Mouse (Mus musculus): ENCODE data around the gene Myl9. TPM values are rescaled to one million over a fixed set of nuclear protein-coding genes. Genes with fewer than 3 reads are reported as not detected.

The Myl9 gene
- polyA plus RNA-seq, 1 experiment from 2014 or later = 122 TPM

DNA sequence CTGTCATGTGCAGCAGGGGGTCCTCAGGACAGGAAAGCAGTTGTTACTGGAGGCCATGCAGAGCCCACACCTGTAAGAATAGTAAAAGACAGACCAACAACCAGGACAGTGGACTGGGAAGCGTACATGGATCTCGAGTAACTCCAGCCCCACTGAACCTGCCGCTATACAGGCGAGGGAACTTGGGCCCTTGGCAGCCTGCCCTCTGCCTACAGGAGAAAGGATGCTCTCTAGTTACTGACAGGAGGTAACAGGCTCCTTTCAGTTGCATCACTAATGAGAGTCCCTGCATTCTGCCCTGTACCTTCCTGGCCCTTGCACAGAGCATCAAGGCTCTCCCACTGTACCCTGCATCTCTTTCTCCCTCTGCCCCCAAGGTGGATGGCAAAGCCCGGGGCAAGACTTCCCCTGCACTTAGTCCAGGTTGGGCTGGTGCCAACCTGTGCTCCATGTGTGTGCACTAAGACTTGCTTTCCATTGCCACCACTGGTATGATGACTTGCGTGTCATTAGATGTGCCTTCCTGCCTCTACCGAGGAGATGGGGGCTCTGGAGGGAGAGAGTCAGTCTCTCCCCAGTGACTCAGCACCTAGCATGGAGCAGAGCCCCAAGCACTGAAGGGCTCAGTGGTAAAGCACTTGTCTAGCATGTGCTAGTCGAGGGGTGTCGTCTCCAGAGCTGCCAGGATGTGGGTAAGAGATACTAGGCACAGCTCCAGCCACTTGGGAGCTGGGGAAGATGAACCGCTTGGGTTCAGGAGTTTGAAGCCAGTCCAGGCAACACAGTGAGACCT is 8.8 kb upstream of the Myl9 start:
- no peak for ATAC-seq (ENCODE audit: low FRiP score)
- no peak overlapping the region for H3K4me2 ChIP-seq (replicated peaks)
- no peaks in the 10 kb centered on the region for H3K27me3 ChIP-seq
- no peak overlapping the region for H3K4me3 ChIP-seq
- no peaks in the 10 kb centered on the region for H3K9me3 ChIP-seq (replicated peaks)
- peaks cover 31% of the 10 kb centered on the region for H3K36me3 ChIP-seq
- H3K27ac ChIP-seq = no peak overlapping the region
- H3K9ac ChIP-seq = no peak overlapping the region
- H3K4me1 ChIP-seq = no peaks in the 10 kb centered on the region
- 79% methylated on average over 10 of the region's 10 CpGs for WGBS

DNA sequence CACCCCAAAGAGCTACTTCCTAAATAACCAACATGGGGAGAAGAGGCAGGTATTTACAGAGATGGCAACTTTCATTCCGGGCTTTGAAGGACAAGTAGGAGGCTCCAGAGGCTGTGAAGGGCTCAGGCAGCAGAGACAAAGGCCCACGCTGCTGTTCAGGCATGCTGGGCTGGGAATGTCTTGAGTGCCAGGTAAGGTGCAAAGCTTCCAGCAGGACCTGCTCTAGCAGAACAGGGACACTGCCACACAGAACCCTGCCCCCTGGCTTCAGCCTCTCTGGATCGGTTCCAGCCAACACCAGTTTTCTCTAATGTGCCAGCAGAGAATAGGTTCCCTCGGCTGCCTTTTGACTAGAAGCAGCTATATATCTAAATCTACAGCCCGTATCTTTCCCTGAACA is 8.1 kb upstream of the Myl9 start:
- H3K27me3 ChIP-seq = no peaks in the 10 kb centered on the region
- H3K4me1 ChIP-seq = no peaks in the 10 kb centered on the region
- H3K27ac ChIP-seq = no peak overlapping the region
- no peak overlapping the region for H3K4me3 ChIP-seq
- 73% methylated on average over 5 of the region's 5 CpGs for WGBS
- H3K9me3 ChIP-seq (replicated peaks) = no peaks in the 10 kb centered on the region
- no peak overlapping the region for H3K4me2 ChIP-seq (replicated peaks)
- H3K9ac ChIP-seq = no peak overlapping the region
- H3K36me3 ChIP-seq = peaks cover 24% of the 10 kb centered on the region
- no peak for ATAC-seq (ENCODE audit: low FRiP score)

DNA sequence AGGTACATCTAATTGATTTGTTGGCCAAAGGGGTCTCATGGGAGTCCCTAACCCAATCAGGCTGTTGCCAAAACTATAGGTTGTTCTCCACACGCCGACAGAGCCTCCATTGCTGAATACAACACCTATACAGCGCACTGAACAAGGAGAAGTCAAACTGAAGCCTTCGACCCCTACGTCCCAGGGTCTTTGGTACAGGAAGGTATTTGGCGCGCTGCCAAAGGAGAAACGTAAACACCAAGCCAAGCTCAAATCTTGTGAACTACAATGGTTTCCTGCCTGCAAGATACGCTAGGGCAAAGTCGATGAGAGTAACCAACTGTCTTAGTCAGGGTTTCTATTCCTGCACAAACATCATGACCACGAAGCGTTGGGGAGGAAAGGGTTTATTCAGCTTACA is 5.9 kb upstream of the Myl9 start:
- Histone ChIP-seq H3K9ac (no peak overlapping the region), H3K27me3 (no peaks in the 10 kb centered on the region), H3K27ac (no peak overlapping the region), H3K4me3 (no peak overlapping the region), H3K4me1 (peaks cover under 1% of the 10 kb centered on the region; the same call in 1 of the 2 replicates), H3K9me3 (replicated peaks) (no peaks in the 10 kb centered on the region), H3K36me3 (peaks cover 3% of the 10 kb centered on the region; the same call in 1 of the 2 replicates), H3K4me2 (replicated peaks) (no peak overlapping the region)
- ATAC-seq (ENCODE audit: low FRiP score) = no peak
- WGBS = 83% methylated on average over 12 of the region's 12 CpGs

DNA sequence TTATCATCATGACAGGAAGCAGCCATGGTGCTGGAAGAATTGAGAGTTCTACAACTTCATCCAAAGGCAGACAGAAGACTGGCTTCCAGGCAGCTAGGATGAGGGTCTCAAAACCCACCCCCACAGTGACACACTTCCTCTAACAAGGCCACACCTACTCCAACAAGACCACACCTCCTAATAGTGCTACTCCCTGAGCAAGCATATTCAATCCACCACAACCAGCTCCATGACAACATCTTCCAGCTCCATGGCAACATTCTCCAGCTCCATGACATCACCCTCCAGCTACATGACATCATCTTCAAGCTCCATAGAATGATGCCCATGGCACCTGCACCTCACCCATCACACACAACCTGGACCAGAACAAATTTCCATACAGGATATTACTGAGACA is 1.8 kb upstream of the Myl9 start:
- Histone ChIP-seq H3K36me3 (no peaks in the 10 kb centered on the region), H3K4me3 (no peak overlapping the region), H3K27me3 (peaks cover 16% of the 10 kb centered on the region), H3K9me3 (replicated peaks) (no peaks in the 10 kb centered on the region), H3K4me1 (peaks cover 19% of the 10 kb centered on the region), H3K9ac (no peak overlapping the region), H3K4me2 (replicated peaks) (no peak overlapping the region), H3K27ac (no peak overlapping the region)
- no peak for ATAC-seq (ENCODE audit: low FRiP score)

DNA sequence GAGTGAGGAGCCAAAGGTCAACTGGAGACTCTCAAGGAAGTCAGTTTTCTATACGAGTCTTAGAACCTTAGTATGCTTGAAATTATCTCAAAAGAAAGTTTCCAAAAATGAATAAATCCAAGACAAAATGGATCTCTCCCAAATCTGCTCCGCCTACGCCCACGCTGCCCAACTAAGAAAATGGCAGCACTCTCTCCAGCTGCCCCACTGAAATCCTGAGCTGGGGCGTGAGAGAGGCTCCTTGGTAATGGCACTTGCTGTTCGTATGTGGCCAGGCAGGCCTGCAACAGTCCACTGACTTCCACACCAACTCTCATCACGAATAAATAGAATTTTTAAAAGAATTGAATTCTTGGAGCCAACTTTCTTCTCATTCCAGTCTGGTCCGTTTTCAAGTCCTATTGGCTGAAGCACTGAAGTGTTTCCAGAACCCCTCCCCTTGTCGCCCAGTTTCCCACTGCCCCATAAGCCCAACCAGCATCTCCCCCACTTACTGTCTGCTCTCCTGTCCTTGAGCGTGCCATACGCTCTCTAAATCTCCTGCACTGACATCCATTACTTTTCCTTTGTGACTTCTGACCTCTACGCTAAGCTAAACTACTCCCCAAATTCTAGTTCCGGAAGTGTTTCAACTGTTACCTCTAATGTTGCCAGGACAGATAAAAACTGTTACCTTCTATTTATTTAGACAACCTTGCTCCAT is 1.0 kb upstream of the Myl9 start:
- Histone ChIP-seq H3K9ac (no peak overlapping the region), H3K4me2 (replicated peaks) (peak overlapping the region; percentile 75), H3K9me3 (replicated peaks) (no peaks in the 10 kb centered on the region), H3K36me3 (no peaks in the 10 kb centered on the region), H3K4me1 (peaks cover 19% of the 10 kb centered on the region), H3K4me3 (peak overlapping the region; percentile 38; the same call in 1 of the 2 replicates), H3K27ac (peak overlapping the region; percentile 66; the same call in 1 of the 2 replicates), H3K27me3 (peaks cover 18% of the 10 kb centered on the region)
- WGBS = 71% methylated on average over 13 of the region's 13 CpGs
- no peak for ATAC-seq (ENCODE audit: low FRiP score)

DNA sequence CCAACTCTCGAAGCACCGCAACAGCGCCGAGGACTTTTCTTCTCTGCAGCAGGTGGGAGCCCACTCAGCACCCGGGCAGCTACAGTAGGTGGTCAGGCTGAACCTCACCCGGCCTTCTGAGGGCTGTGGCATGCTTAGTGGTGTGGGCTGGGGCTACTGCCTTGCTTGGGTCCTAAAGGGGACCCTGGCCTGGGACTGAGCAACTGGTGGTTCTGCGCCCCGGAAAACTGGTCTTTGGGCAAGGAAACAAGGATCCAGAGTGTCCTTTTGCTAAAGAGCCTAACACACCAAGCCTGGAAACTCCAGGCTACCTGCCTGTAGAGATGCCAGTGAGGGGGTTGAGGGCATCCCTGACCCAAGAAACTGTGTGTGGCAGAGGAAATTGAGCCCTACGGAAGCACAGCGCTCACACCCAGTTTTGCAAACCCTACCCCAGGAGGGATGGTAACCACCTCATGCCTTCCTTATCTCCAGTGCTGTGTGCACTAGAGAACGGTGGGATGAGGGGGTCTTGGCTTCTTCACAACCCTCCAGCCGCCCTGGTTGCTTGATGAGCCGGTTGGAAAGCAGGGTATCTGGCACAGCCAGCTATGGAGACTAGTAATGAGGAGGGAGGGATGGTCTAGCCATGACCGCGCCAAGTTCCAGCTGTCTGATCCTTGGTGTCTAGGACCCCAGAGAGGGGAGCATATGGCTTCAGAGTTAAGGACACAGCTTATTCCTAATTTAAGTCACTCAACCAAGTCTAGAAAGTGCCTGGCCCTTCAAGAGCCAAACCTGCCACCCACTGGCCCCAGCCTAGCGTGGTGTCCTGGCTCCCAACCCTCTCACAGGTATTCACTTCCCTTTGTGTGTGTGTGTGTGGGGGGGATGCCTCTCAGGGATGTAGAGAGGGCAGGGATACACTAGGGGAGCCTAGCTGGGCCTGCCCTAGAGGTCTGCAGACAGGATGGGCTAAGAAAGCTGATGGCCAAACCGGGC is 525 bp downstream of the Myl9 start:
- H3K36me3 ChIP-seq = no peaks in the 10 kb centered on the region
- ATAC-seq (ENCODE audit: low FRiP score) = no peak
- H3K4me2 ChIP-seq (replicated peaks) = peak overlapping the region; percentile 75
- H3K9ac ChIP-seq = peak overlapping the region; percentile 53
- H3K27ac ChIP-seq = peak overlapping the region; percentile 66; the same call in 1 of the 2 replicates
- peaks cover 19% of the 10 kb centered on the region for H3K27me3 ChIP-seq
- 29% methylated on average over 17 of the region's 17 CpGs for WGBS
- no peaks in the 10 kb centered on the region for H3K9me3 ChIP-seq (replicated peaks)
- peaks cover 25% of the 10 kb centered on the region for H3K4me1 ChIP-seq
- peak overlapping the region; percentile 38 for H3K4me3 ChIP-seq

DNA sequence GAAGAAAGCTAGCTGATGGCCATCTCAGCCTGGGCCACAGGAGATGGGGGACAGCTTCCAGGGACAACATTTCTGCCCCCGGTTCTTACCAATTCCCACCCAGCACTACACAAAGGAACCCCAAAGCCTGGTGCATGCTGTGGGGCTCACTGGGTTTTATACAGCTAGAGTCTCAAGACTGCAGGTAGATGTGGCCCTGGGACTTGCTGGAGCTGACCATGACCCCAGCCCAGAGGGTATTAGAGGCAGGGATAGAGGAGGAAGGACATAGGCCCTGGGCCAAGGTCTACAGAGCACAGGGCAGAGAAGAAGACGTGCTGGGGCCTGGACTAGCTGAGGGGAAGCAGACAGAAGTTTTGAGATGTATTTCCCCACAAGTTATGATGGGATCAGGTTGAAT is 1.7 kb downstream of the Myl9 start:
- Histone ChIP-seq H3K9ac (no peak overlapping the region), H3K27me3 (peaks cover 19% of the 10 kb centered on the region), H3K27ac (no peak overlapping the region), H3K36me3 (no peaks in the 10 kb centered on the region), H3K9me3 (replicated peaks) (no peaks in the 10 kb centered on the region), H3K4me3 (no peak overlapping the region), H3K4me1 (peaks cover 26% of the 10 kb centered on the region), H3K4me2 (replicated peaks) (no peak overlapping the region)
- WGBS = 91% methylated on average over 2 of the region's 2 CpGs
- ATAC-seq (ENCODE audit: low FRiP score) = no peak

DNA sequence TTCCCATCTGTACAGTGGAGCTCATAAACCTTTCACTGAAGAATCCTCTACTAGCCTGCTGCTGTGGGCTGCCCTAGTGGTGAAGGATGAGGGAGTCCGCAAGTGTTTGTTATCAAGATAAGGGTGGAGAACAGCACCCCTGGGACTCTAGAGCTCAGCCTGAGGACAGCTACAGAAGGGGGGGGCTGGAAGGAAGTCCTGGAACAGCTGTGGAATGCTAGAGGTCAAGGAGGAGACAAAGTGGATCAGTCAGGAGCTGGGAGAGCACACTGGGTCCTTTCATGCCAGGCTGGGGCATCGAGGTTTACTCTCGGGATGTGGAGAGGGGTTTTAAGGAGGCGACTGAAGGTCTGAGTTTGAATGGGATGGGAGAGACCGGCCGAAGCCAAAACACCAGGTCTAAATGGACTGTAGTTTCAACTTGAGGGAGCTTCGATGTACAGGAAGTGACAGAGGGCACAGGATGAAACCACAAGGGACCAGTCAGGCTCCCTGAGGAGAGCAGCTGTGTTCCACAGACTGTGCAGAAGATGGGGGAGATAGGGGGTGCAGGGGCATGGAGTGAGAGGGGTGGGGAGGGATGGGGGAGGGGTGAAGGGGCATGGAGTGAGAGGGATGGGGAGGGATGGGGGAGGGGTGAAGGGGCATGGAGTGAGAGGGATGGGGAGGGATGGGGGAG is 2.2 kb downstream of the Myl9 start:
- peaks cover 26% of the 10 kb centered on the region for H3K4me1 ChIP-seq
- H3K27me3 ChIP-seq = peaks cover 19% of the 10 kb centered on the region
- no peaks in the 10 kb centered on the region for H3K9me3 ChIP-seq (replicated peaks)
- no peak overlapping the region for H3K4me3 ChIP-seq
- WGBS = 68% methylated on average over 7 of the region's 7 CpGs
- H3K27ac ChIP-seq = no peak overlapping the region
- H3K9ac ChIP-seq = peak overlapping the region; percentile 13; the same call in 1 of the 2 replicates
- H3K4me2 ChIP-seq (replicated peaks) = no peak overlapping the region
- ATAC-seq (ENCODE audit: low FRiP score) = no peak
- no peaks in the 10 kb centered on the region for H3K36me3 ChIP-seq

DNA sequence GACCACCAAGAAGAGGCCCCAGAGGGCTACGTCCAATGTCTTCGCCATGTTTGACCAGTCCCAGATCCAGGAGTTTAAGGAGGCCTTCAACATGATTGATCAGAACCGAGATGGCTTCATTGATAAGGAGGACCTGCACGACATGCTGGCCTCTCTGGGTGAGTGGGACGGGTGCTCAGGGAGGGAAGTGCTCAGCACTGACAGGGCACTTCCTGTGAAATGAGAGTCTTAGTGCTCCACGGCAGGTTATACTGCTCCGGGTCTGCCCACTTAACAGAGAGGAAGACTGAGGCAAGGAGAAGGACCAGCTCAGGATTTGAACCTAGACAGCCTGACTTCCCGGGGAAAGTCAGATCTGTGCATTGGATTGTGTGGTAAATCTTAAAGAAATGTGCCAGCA is 3.4 kb downstream of the Myl9 start:
- WGBS = 90% methylated on average over 8 of the region's 8 CpGs
- Histone ChIP-seq H3K36me3 (no peaks in the 10 kb centered on the region), H3K4me2 (replicated peaks) (no peak overlapping the region), H3K27me3 (peaks cover 19% of the 10 kb centered on the region), H3K27ac (no peak overlapping the region), H3K9me3 (replicated peaks) (no peaks in the 10 kb centered on the region), H3K4me3 (no peak overlapping the region), H3K4me1 (peaks cover 26% of the 10 kb centered on the region), H3K9ac (no peak overlapping the region)
- no peak for ATAC-seq (ENCODE audit: low FRiP score)

DNA sequence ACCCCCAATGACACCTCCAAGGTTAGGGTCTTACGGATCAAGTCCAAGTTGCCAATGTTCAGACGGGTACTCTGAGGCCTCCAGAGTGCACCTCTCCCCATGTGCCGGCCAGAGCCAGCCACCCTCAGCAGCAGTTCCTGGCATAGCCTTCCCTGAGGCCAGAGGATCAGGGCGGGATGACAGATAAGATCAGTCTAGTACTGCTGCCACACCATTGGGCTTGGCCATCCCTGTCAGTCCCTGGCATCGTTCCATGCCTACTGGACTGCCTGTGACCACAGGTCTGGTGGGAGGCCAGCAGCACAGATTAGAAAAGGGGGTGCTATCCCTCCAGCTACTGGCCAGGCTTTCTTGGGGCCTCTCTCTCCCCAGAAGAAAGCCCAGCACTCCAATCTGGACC is 3.8 kb downstream of the Myl9 start:
- Histone ChIP-seq H3K36me3 (no peaks in the 10 kb centered on the region), H3K4me1 (peaks cover 26% of the 10 kb centered on the region), H3K4me2 (replicated peaks) (no peak overlapping the region), H3K4me3 (no peak overlapping the region), H3K27me3 (peaks cover 19% of the 10 kb centered on the region), H3K9me3 (replicated peaks) (no peaks in the 10 kb centered on the region), H3K9ac (no peak overlapping the region), H3K27ac (no peak overlapping the region)
- ATAC-seq (ENCODE audit: low FRiP score) = no peak
- WGBS = 80% methylated on average over 5 of the region's 5 CpGs

DNA sequence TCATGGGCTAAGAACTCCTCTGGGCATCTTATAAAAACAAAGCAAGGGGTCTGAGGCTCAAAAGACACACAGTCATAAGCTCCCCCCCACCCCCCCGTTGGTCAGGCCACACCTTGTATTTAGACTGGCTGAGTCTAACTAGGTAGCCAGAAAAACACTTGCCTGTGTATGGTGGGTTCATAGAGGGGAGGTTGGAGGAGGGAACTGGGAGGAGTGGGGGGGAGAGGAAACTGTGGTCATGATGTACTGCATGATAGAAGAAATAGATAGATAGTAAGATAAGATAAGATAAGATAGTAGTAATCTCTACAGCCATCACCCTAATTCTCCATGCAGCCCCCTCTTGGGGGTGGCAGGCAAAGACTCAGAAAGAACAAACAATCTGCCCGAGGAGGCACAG is 4.3 kb downstream of the Myl9 start:
- H3K9me3 ChIP-seq (replicated peaks) = no peaks in the 10 kb centered on the region
- peaks cover 19% of the 10 kb centered on the region for H3K27me3 ChIP-seq
- H3K4me3 ChIP-seq = no peak overlapping the region
- no peak overlapping the region for H3K4me2 ChIP-seq (replicated peaks)
- H3K36me3 ChIP-seq = no peaks in the 10 kb centered on the region
- H3K9ac ChIP-seq = no peak overlapping the region
- WGBS = 53% methylated on average over 2 of the region's 2 CpGs
- no peak for ATAC-seq (ENCODE audit: low FRiP score)
- no peak overlapping the region for H3K27ac ChIP-seq
- H3K4me1 ChIP-seq = peaks cover 24% of the 10 kb centered on the region
